Mouse (Mus musculus): ENCODE measurements around the gene Nfkb2.

DNA sequence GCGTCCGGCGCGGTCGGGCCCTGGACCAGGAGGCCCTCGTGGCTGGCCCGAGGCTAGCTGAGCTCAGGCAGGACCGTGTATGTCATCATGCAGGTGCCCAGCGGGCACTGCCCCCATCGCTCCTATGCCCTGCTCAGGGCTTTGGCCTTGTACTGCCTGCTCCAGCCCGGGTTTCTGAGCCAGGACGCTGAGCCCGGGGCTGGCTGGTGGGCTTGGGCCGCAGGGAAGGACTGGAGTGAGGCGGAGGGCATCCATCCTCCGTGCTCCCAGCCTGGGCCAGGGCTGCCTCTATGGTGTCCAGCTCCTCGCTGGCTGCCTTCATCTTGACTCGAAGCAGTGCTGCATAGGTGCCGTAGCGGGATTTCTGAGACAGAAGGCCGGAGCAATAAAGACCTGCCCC, 8.4 kb downstream of the Nfkb2 start:
- TF ChIP-seq CTCF (IDR thresholded peaks at IDR 0.05; ENCODE audit: extremely low read depth, insufficient read depth, low read length) (no peak), POLR2A (IDR thresholded peaks at IDR 0.05; ENCODE audit: extremely low read depth, insufficient read depth, low read length) (no peak)

Measured in cortical plate, adult 2 months (tissue).